Mouse (Mus musculus) central nervous system, embryonic 11.5 days (tissue): ENCODE measurements around the gene Olfr1497. TPM values are rescaled to one million over a fixed set of nuclear protein-coding genes. Genes with fewer than 3 reads are reported as not detected.

ENCODE experiments used
- polyA plus RNA-seq: library from polyadenylated mRNA; depleted of rRNA; stranded (reverse); fragments of >200 nt; gene quantifications from 2 replicates; pipeline ENCODE4 v1.2.3, GENCODE M21; 2012; rRNA removed

Gene Olfr1497
- not detected in 2 replicates for polyA plus RNA-seq

DNA sequence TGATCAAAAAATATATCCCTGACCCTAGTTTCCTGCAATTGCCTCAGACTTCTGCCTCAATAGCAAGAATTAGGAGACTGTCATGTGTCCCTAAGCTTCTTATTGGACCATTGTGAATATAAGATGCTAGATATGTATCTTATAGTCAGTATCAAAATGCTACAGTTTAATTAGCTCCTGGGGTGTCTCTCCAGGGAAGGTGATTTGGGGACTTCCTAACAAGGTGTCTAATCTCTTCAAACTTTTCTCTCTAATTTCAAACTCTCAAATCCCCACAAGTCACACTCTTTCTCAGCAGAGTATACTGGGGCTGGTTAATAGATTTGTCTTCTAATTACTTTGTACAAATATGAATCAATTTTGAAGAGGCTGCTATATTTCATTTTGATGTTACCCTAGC is at the start of gene Olfr1497:
Gene Olfr1497, minus strand, starts transcription at position 101 of the 400 bp plus-strand sequence.

DNA sequence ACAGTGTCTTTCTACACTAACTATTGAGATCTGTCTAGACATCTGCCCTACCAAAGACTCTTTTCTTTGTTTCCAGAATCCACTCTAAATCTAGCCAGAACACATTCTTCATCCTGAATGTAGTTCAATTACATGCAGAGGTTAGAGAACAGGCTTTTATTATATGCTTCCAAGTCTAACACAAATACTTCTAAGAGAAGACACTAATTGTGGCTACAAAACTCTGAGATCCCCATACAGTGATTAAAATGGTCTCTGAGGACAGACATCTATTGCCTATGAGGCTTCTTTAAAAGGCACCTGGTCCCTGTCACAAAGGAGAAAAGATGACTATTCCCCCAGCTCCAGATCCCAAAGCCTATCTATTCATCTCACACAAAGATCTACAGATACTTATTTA is 32.4 kb upstream of the Olfr1497 start, which contains the start of gene Olfr1500:
Gene Olfr1500, minus strand, starts transcription at position 101 of the 400 bp plus-strand sequence.

DNA sequence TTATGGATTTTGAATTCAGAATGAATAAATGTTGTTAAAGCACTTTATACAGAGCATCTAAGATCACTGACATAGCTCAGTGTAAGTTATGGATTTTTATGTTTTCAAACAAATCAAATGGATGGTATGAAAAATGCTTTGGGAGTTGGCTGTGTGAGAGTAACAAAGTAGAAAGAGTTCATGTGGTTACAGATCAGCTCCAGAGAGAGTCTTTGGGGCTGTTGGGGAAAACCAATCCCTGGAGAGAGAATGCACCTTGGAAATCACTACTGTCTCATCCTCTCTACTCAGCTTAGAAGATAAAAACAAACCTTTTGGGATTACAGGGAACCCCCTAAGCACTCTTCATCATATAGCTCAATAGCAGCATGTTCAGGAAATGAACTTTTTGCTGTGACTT is 21.3 kb upstream of the Olfr1497 start, which contains the start of gene Olfr1499:
Gene Olfr1499, minus strand, starts transcription at position 101 of the 400 bp plus-strand sequence.

DNA sequence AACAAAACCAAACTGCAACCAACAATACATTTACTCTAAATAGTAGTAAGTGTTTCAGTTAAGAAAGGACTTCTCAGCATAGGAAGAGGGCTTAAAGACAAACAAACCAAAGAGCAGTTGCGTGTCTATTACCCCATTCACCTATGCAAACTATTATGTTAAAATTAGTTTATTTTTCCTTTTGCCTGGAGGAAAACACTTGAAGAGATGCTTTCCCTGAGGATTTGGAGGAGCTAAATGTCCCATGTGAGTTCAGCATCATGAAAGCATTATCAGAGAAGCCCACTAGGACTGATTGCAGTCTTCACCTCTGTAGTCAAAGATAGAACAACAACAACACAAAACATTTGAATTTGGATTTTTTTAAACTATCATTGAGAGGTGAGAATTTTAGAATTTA is 20.4 kb downstream of the Olfr1497 start, which contains the start of gene Olfr1496:
Gene Olfr1496, plus strand, starts transcription at position 301 of the 400 bp plus-strand sequence.

DNA sequence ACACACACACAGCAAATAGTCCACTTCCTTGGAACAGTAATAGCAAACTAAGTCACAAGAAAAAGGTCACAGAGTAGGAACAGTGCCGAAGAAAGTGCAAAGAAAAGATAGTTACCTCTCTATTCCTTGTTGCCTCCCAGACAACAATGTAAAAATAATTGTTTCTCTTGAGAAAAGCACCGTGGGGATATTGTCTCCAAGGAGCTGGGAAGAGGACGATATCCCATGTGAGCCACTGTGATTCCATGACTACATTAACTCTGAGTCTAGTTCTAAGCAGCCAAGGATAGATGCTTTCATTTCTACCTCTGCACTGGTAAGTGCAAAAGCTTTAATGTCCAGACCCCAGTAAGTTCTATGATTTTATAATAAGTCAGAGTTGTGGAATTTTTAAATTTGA is 33.7 kb downstream of the Olfr1497 start, which contains the start of gene Olfr1495:
Gene Olfr1495, plus strand, starts transcription at position 301 of the 400 bp plus-strand sequence.

Other genes starting within 250 kb of the Olfr1497 start
- not detected in 2 replicates for gene Olfr1484, start 214.7 kb downstream of the Olfr1497 start, polyA plus RNA-seq
- not detected in 2 replicates for gene Olfr1487, start 180.8 kb downstream of the Olfr1497 start, polyA plus RNA-seq
- gene Olfr1489, start 166.6 kb downstream of the Olfr1497 start, polyA plus RNA-seq = not detected in 2 replicates
- gene Olfr1490, start 147.1 kb downstream of the Olfr1497 start, polyA plus RNA-seq = not detected in 2 replicates
- gene Olfr1491, start 100.9 kb downstream of the Olfr1497 start, polyA plus RNA-seq = not detected in 2 replicates
- not detected in 2 replicates for gene Olfr1493-ps1, start 74.9 kb downstream of the Olfr1497 start, polyA plus RNA-seq
- not detected in 2 replicates for gene Olfr1494, start 58.5 kb downstream of the Olfr1497 start, polyA plus RNA-seq
- not detected in 2 replicates for gene Olfr1495, start 33.6 kb downstream of the Olfr1497 start, polyA plus RNA-seq
- gene Olfr1496, start 20.3 kb downstream of the Olfr1497 start, polyA plus RNA-seq = not detected in 2 replicates
- gene Olfr1499, start 21.2 kb upstream of the Olfr1497 start, polyA plus RNA-seq = not detected in 2 replicates
- not detected in 2 replicates for gene Olfr1500, start 32.3 kb upstream of the Olfr1497 start, polyA plus RNA-seq
- not detected in 2 replicates for gene Olfr1501, start 52.5 kb upstream of the Olfr1497 start, polyA plus RNA-seq
- not detected in 2 replicates for gene Olfr1502, start 63.6 kb upstream of the Olfr1497 start, polyA plus RNA-seq
- gene Olfr1504, start 99.7 kb upstream of the Olfr1497 start, polyA plus RNA-seq = not detected in 2 replicates
- gene Olfr1505, start 115.3 kb upstream of the Olfr1497 start, polyA plus RNA-seq = not detected in 2 replicates